Mouse (Mus musculus) neural tube, embryonic 10.5 days (tissue): ENCODE measurements at regions not wholly inside any gene's neighbourhood (a gene's known extent, or its start where the extent isn't known, plus 50 kb on each side); places are given as distances from the start of the nearest gene placed in this dataset.

Source experiments
- DNase-seq: peaks from one replicate; pipeline ENCODE4 v3.0.0-alpha.2; 2017; ENCODE audit warnings: low spot score; ENCODE audit errors: extremely low spot score

GRCm38 (mm10) chr4:45590836-45591235 lies 58.6 kb upstream of the Shb start:
- no peak for DNase-seq

GRCm38 (mm10) chr4:45588322-45588721 lies 56.1 kb upstream of the Shb start:
- no peak for DNase-seq

DNA sequence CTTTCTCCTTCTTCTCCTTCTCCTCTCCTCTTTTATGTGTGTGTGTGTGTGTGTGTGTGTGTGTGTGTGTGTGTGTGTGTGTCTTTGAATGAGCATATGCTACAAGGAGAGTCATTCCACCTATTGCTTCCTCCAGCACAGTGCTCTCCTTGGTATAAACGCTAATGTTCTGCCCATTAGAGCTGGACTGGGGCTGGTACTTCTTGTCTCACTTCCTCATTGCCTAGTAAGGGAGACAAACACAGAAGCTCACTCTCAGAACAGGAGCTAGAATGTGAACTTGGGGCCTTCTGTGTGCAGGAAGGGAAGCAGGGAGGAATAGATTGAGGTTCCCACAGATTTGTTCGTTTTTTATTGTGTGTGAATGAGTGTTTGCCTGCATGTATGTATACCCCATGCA lies 54.9 kb upstream of the Shb start:
- no peak for DNase-seq

DNA sequence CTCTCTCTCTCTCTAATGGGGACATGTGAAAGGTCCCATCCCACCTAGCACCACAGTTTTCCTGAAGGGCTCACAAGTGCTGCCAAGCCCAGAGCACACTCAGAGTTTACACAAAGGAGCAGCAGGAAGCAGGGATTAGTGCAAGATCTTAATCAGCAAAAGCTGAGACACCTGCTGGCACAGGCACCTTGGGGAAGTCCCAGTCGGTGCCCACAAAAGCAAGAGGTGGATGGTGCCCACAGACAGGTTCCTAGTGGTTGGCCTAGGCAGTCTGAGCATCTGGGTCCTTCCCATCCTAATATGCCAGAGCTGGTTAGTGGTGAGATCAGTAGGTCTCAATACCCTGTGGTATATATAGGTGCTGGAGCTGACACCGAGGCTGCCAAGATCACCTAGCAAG lies 54.0 kb upstream of the Shb start:
- DNase-seq: no peak

DNA sequence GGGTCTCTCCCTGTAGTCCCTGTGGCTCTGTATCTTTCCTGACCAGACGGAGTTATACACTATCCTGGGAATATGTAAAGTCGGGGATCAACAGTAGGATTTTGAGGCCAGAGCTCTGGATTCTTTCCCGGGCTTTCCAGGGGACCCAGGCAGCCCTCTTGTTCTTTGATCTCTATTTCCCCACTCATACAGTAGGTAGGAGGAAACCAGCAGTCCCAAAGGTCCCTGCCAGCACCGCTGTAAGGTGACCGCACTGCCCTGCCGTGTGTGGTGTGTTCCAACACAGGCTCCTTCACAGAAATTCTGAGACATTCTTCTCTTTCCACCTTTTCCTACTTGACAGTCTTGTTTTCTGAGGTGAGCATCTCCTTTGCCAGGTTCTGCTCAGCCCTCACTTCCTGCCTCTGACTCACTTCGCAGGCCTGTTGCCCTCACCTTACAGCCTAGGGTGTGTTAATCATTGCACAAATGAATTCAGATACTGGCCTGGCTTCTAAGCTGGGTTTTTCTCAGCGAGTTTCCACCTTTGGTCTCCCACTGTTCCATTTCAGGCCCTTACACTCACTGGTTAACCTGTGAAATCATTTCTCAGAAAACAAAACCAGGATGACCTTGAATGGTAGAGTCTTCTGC lies 53.0 kb upstream of the Shb start:
- DNase-seq: no peak

DNA sequence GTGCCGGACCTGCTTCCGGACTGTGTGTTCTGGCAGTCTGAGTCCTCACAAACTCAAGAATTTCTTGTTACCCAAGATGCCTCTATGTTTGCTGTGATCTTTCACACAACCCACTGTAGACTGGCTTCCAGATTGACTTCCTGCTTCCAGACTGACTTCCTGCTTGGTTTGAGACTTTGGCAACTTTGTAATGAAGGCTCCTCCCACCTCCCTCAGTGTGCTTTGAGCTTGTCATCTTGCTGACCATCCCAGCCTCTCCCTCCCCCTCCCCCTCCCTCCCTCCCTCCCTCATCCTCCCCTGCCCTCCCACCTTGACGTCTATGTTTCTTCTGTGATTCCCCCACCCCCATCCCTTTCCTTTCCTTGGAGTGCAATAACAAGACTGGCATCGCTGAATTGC lies 51.7 kb upstream of the Shb start:
- DNase-seq: no peak

DNA sequence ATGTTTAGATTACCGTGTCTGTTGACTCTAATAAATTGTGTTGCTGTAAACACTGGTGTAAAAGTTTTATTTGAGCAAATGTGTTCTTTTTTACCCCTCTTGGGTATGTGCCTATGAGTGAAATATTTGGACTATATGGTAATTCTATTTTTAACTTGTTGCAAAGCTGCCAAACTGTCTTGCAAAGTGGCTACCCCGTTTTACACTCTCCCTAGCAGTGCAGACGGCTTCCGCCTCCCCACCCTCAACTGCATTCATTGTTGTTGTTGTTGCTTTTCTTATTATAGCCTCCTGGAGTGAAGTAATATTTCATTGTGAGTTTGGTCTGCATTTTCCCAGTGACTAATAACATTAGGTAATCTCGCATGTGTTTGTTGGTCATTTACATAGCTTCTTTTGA lies 50.2 kb upstream of the Shb start:
- DNase-seq: no peak
